Mouse (Mus musculus) kidney, adult 2 months (tissue): Measurements from ENCODE around the gene Crx.

Experiments
- CTCF ChIP-seq: fragments of 200-500 bp; conservative IDR thresholded peaks from 2 replicates; pipeline ENCODE4 v1.5.1; 2011; ENCODE audit warnings: low read depth, mild to moderate bottlenecking, control low read depth, low read length, moderate library complexity, mixed read lengths; ENCODE audit not compliant: insufficient read depth, insufficient read length
- POLR2A ChIP-seq: fragments of 200-500 bp; IDR thresholded peaks from one replicate; pipeline ENCODE4 v1.6.1; 2011; ENCODE audit warnings: low read depth, low read length, control low read depth

- TF ChIP-seq CTCF (no peak), POLR2A (no peak)
Measured at GRCm38 (mm10) chr7:15881388-15881787, 1.6 kb upstream of the Crx start.
